Mouse (Mus musculus): ENCODE measurements around the gene Pfdn6.
"Not testable (repeated sequence)": the region's sequence is repeated elsewhere in the genome, so short reads cannot be mapped to it uniquely, and the experiment has no call there.

The Pfdn6 gene

GRCm38 (mm10) chr17:33955555-33956214 lies 15.5 kb upstream of the Pfdn6 start, which contains the start of the genes Vps52 and Rps18:
TSS of gene Vps52 (plus strand) at chr17:33955812.
TSS of gene Rps18 (minus strand) at chr17:33956001.
- peak; percentile 87 to 95 for DNase-seq (ENCODE audit: low spot score in 2 of 2)

GRCm38 (mm10) chr17:33954646-33955554 lies 14.8 kb upstream of the Pfdn6 start:
- peak in 1 of 2 experiments; percentile 37 for DNase-seq (ENCODE audit: low spot score in 2 of 2)

GRCm38 (mm10) chr17:33953961-33954565 lies 13.9 kb upstream of the Pfdn6 start:
- DNase-seq (ENCODE audit: low spot score in 2 of 2): no peak

GRCm38 (mm10) chr17:33953310-33953709 lies 13.2 kb upstream of the Pfdn6 start:
- no peak for DNase-seq (ENCODE audit: low spot score in 2 of 2)

- no peak for DNase-seq (ENCODE audit: low spot score in 2 of 2)
These were observed 12.7 kb upstream of the Pfdn6 start for GRCm38 (mm10) chr17:33952879-33953278.

GRCm38 (mm10) chr17:33952015-33952414 lies 11.9 kb upstream of the Pfdn6 start:
- not testable (repeated sequence) for DNase-seq (ENCODE audit: low spot score in 2 of 2)

GRCm38 (mm10) chr17:33951021-33951946 lies 11.1 kb upstream of the Pfdn6 start, which contains the start of gene B3galt4:
TSS of gene B3galt4 (minus strand) at chr17:33951488.
- DNase-seq (ENCODE audit: low spot score in 2 of 2): peak; percentile 57 to 66

- DNase-seq (ENCODE audit: low spot score in 2 of 2): no peak
These were observed 10.0 kb upstream of the Pfdn6 start for GRCm38 (mm10) chr17:33950131-33950625.

- no peak for DNase-seq (ENCODE audit: low spot score in 2 of 2)
These were observed 8.9 kb upstream of the Pfdn6 start for GRCm38 (mm10) chr17:33948905-33949537.

- DNase-seq (ENCODE audit: low spot score in 2 of 2): no peak
These were observed 8.2 kb upstream of the Pfdn6 start for GRCm38 (mm10) chr17:33948090-33948904.

- no peak for DNase-seq (ENCODE audit: low spot score in 2 of 2)
These were observed 7.4 kb upstream of the Pfdn6 start for GRCm38 (mm10) chr17:33947430-33948089.

GRCm38 (mm10) chr17:33943454-33943853 lies 3.3 kb upstream of the Pfdn6 start:
- DNase-seq (ENCODE audit: low spot score in 2 of 2): no peak

- DNase-seq (ENCODE audit: low spot score in 2 of 2): no peak
These were observed 1.2 kb upstream of the Pfdn6 start for GRCm38 (mm10) chr17:33941381-33941780.

- DNase-seq (ENCODE audit: low spot score in 2 of 2): no peak
These were observed 838 bp upstream of the Pfdn6 start for GRCm38 (mm10) chr17:33940981-33941380.

GRCm38 (mm10) chr17:33938783-33939182 lies 1.4 kb downstream of the Pfdn6 start:
- DNase-seq (ENCODE audit: low spot score in 2 of 2): no peak

- DNase-seq (ENCODE audit: low spot score in 2 of 2): no peak
These were observed 3.1 kb downstream of the Pfdn6 start for GRCm38 (mm10) chr17:33936993-33937392.

- no peak for DNase-seq (ENCODE audit: low spot score in 2 of 2)
These were observed 4.6 kb downstream of the Pfdn6 start for GRCm38 (mm10) chr17:33935422-33936055.

- no peak for DNase-seq (ENCODE audit: low spot score in 2 of 2)
These were observed 7.2 kb downstream of the Pfdn6 start for GRCm38 (mm10) chr17:33932970-33933369.

- peak in 1 of 2 experiments; percentile 4 for DNase-seq (ENCODE audit: low spot score in 2 of 2)
These were observed 7.7 kb downstream of the Pfdn6 start for GRCm38 (mm10) chr17:33932448-33932847.
